Mouse (Mus musculus) skeletal muscle tissue, adult 2 months (tissue): Measurements from ENCODE around the gene Cdkl3.

Source experiments
- DNase-seq: peaks from one replicate; pipeline ENCODE4 v3.0.0-alpha.2; 2012; ENCODE audit warnings: low read depth, low spot score

Cdkl3 gene

GRCm38 (mm10) chr11:52011541-52011940 is 7.5 kb downstream of the Cdkl3 start:
- DNase-seq = no peak

DNA sequence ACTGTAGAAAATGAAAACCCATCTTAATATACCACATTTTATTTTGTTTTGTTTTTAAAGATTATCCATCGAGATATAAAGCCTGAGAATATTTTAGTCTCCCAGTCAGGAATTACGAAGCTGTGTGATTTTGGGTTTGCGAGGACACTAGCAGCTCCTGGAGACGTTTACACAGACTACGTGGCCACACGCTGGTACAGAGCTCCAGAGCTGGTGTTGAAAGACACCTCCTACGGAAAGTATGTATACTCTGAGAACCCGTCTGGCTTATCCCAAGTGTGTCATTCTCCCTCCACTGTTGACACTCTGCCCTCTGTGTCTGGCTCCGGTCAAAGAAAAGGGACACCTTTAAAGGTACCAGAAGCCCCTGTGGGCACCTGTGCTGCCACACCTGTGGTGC is 14.2 kb downstream of the Cdkl3 start:
- DNase-seq = no peak

- DNase-seq = no peak
These were observed 28.3 kb downstream of the Cdkl3 start for GRCm38 (mm10) chr11:52032356-52032755.

DNA sequence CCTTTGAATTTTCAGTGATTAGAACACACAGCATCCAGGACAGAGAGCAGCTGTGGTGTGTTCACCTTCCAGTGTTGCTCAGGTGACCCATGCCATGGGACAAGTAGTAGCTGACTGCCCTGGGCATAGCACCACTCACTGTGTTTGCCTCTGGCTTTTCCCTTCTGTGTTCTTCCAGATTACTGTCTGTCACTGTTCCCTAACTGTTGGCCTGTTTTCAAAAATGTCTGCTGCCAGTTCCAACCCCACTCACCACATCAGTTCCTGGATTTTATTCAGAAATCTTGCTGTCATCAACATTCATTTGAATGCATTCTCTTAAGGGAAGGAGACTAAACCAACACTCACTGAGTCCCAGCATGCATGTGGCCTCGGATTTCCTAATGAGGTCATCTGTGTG is 29.9 kb downstream of the Cdkl3 start:
- no peak for DNase-seq

- DNase-seq = no peak
These were observed 31.9 kb downstream of the Cdkl3 start for GRCm38 (mm10) chr11:52035905-52036304.

GRCm38 (mm10) chr11:52037659-52038058 is 33.6 kb downstream of the Cdkl3 start:
- no peak for DNase-seq

DNA sequence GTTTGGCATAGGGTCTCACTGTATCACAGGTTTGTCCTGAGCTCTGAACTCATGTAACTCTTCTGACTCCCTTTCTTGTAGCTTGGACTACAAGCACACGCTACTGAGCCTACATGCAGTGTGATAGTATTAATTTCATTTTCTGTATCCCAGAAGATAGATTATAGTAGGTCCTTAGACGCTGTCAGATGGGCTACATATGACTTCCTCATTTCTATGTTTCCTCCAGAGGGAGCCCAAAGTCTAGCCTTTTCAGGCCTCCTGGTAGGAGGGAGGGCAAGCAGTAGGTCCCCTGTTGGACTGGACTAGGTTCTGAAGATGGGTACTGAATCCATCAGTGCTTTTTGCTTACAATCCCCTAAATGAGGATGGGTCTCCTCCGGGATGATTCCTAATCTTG is 39.2 kb downstream of the Cdkl3 start:
- DNase-seq = no peak

- DNase-seq = no peak
These were observed 40.1 kb downstream of the Cdkl3 start for GRCm38 (mm10) chr11:52044156-52044555.

DNA sequence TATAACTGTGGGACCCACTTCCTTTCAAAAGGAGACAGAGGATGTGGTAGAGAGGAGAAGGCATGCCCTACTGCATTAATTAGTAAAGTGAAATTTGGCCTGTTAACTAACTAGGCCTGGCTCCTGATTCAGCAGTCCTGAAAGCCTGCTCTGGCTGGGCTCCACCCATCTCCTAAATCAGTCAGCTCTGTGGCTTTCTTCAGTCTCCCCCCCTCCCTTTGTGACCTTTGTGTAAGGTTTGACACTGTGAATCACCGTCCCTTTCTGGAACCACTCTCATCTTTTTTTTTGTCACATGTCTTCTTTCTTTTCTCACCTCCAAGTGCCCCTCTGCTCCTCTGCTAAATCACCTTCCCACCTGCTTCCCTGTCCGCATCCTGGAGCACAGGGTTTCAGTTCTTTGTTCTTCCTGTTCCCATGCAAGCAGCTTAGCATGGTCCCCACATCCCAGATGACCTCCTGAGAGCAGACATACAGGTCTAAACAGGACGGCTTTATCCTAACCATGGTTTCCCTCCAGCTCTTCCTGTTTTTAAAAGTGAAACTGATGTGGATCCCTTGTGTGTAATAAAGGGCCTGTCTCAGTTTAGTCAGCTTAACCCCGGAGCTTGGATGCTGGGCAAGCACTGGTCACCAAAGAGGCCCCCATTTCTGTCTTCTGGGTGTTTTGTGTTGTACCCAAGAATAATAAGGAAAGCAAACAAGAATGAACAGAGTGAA is 42.6 kb downstream of the Cdkl3 start:
- DNase-seq = no peak

DNA sequence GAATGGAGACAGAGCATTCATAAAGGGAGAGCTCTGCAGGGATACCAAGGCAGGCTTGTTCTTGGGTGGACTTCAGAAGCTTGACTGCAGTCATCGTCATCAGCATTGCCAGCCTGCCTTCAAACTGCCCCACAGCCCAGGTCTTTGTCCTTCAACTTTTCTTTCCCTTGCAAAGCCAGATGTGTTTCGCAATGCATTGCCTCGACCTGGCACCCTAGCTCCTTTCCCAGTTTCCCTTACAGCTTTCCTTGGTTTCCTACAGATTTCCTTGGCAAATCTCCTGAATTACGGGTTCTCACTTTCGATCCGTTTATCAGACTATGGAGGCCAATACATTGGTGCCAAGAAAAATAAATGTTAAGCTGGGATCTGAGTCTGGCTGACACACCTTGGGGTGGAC is 49.4 kb downstream of the Cdkl3 start:
- no peak for DNase-seq

DNA sequence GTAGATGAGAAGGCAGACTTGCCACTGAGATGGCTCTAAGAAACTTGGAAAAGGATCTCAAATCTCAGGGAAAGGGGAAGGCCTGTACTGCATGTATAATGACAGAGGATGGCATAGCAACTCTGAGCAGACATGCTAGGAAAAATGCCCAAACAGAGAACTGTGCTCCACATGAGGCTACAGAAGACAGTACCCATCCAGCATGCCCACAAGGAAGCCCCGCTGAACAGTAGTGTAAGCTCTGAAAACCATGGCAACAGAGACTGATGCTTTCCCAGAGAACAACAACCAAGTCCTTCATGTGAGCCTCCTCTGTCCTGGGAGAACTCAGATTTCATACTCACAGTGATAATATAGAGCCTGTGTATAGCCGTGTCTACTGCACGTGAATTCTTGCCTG is 50.7 kb downstream of the Cdkl3 start:
- DNase-seq = no peak

- DNase-seq = no peak
These were observed 52.2 kb downstream of the Cdkl3 start for GRCm38 (mm10) chr11:52056198-52056597.

- no peak for DNase-seq
These were observed 55.0 kb downstream of the Cdkl3 start for GRCm38 (mm10) chr11:52059001-52059400.

DNA sequence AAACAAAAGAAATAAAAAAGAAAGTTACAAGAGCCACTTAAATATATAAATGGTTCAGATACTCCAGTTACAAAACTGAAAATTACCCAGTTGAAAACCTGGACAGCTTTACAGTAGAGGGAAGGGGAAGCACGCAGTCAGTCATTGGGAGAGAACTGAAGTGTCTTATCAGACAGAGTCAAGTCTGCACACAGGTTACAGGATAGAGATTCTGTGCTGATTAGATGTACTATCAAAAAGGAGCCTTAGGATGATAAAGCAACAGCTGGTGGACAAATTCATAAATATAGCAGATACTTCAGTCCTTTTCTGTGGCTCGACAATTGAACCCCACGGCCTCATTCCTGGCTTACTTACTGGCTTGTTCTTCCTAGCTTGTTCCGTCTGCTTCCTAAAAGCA is 56.3 kb downstream of the Cdkl3 start:
- DNase-seq = no peak

DNA sequence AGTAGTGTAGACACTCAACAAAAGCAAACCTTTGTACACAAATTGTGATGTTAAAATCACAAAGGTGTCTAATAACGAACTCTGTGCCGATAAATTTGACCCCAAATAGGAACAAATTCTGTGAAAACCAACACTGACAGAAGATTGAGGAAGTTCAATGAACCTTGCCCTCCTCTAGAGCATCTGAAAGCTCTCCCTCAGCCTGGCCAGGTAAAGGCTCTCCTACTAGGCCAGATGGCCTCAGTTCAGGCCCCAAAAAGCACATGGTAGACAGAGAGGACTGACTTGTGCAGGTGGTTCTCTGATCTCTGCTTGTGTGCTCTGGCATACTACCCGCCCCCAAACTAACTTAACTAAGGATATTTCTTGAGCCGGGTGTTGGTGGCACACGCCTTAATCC is 58.4 kb downstream of the Cdkl3 start:
- no peak for DNase-seq

- no peak for DNase-seq
These were observed 60.4 kb downstream of the Cdkl3 start for GRCm38 (mm10) chr11:52064398-52064797.

GRCm38 (mm10) chr11:52065841-52066240 is 61.8 kb downstream of the Cdkl3 start:
- no peak for DNase-seq

- peak; percentile 35 for DNase-seq
These were observed 67.7 kb downstream of the Cdkl3 start for GRCm38 (mm10) chr11:52071768-52072167.

DNA sequence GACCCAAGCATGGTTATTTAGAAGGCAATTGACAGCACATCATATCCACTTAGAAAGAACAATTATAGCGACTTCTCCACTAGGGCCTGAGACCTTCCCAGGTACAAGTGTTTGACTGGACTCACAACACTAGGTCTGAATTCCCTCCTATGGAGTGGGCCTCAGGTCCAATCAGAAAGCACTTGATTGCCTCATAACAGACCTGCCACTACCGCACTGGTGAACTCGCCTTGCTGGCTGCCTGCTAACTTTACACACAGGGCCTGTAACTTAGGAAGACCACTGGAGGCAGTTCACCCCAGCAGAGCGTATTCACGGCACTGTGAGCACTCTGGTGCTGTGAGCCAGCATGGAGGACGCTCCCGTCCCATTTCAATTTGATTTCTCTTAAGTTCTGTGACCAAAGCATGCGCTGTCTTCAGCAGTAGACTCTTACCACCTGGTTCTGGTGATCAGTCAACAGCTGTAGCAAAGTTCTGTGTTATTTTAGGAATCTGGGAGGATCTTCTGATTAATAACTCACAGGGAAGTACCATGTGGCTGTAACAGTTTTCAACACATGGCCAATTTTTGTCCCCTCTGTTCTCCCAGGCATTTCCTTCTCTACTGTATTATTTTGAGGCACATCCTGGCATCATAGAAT is 69.6 kb downstream of the Cdkl3 start:
- DNase-seq = no peak

DNA sequence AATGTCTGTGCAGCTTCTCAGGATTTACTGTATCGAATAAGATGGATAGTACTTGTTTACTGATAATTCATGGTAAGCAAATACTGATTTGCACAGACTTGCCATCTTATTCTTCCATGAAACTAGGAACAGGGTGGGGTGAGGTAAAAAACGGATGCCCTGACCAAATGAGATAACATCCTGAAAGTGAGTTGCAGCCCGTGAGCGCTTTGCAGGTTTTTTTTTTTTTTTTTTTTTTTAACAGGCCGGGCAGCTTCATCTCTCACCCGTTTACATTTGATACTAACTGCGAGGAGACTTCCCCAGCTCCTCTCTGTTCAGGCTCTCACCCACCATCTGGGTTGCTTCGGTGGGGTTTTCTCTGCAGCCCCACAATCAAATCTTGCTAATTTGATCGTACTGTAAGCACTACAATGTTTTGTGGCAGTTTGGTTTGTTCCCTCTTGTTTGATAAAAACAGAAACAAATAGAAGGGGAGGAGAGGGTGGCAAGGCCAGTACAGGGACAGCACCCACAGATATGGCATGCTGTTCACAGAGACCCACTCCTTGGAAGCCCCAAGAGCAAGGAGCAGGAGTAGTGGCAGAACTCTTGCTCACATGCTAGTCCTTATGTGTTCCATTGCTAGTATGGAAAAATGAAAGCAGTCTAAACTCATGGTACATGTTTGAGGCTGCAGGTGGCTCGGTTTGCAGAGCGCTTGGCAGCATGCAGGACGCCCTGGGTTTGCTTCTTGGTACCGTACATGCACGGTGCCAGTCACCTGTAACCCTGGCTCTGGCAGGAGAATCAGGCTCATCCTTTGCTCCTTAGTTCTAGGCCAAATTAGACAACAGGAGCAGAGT is 70.8 kb downstream of the Cdkl3 start:
- no peak for DNase-seq

GRCm38 (mm10) chr11:52075794-52076633 is 72.0 kb downstream of the Cdkl3 start:
- no peak for DNase-seq
